Mouse (Mus musculus) neural tube, embryonic 12.5 days (tissue): Measurements from ENCODE around the gene Gm15294. TPM values are rescaled to one million over a fixed set of nuclear protein-coding genes. Genes with fewer than 3 reads are reported as not detected.

Experiments used
- ATAC-seq: fragments of 200-750 bp; cut with Nextera tagmentation; 2 replicates; pipeline ENCODE4 v1.8.0; 2017; ENCODE audit warnings: low read depth, mild to moderate bottlenecking, moderate TSS enrichment, moderate library complexity; ENCODE audit not compliant: low FRiP score
- H3K27ac ChIP-seq: fragments of 300-500 bp; sonication (generic); 2 replicates; pipeline ENCODE4 v1.5.1; 2016
- H3K27me3 ChIP-seq: fragments of 300-500 bp; sonication (generic); replicated peaks from 2 replicates; pipeline ENCODE4 v1.6.1; 2016; ENCODE audit warnings: mild to moderate bottlenecking
- H3K36me3 ChIP-seq: fragments of 300-500 bp; sonication (generic); 2 replicates; pipeline ENCODE4 v1.6.1; 2016; ENCODE audit warnings: mild to moderate bottlenecking
- H3K4me1 ChIP-seq: fragments of 300-500 bp; sonication (generic); 2 replicates; pipeline ENCODE4 v1.6.1; 2016
- H3K4me2 ChIP-seq: fragments of 300-500 bp; sonication (generic); replicated peaks from 2 replicates; pipeline ENCODE4 v1.6.1; 2016; ENCODE audit warnings: mild to moderate bottlenecking
- H3K4me3 ChIP-seq: fragments of 300-500 bp; sonication (generic); 2 replicates; pipeline ENCODE4 v1.5.1; 2016
- H3K9ac ChIP-seq: fragments of 300-500 bp; sonication (generic); 2 replicates; pipeline ENCODE4 v1.6.1; 2016; ENCODE audit warnings: mild to moderate bottlenecking
- H3K9me3 ChIP-seq: fragments of 300-500 bp; sonication (generic); 2 replicates; pipeline ENCODE4 v1.6.1; 2016; ENCODE audit warnings: mild to moderate bottlenecking
- WGBS: fragments of 180-500 bp; shearing (Covaris S2); methylation state at CpG from one replicate; pipeline ENCODE4 v1.1.7; 2016; 5-methylcytosine and 5-hydroxymethylcytosine counted together
- polyA plus RNA-seq: library from polyadenylated mRNA; unstranded; fragments of >200 nt; fragmentation: Nextera tagmentation; extraction: Ambion mirVana; gene quantifications from 2 replicates; pipeline ENCODE4 v1.2.1, GENCODE M21; 2016

Gene Gm15294
- not detected in 2 replicates for polyA plus RNA-seq

- Histone ChIP-seq H3K27ac (no peak within 1 kb of the TSS), H3K9me3 (no peaks in the 10 kb centered on the region), H3K4me1 (no peaks in the 10 kb centered on the region), H3K4me3 (no peak within 1 kb of the TSS), H3K4me2 (no peak within 1 kb of the TSS), H3K27me3 (no peaks in the 10 kb centered on the region), H3K9ac (no peak within 1 kb of the TSS), H3K36me3 (no peaks in the 10 kb centered on the region)
- WGBS, result 94% methylated on average over 4 of the region's 4 CpGs
- ATAC-seq, result no peak
These were observed at the start of gene Gm15294 for GRCm38 (mm10) chrX:141875135-141875534. Gm15294 (minus strand) TSS chrX:141875235.

GRCm38 (mm10) chrX:141884336-141885048 is 9.5 kb upstream of the Gm15294 start:
- no peaks in the 10 kb centered on the region for H3K27me3 ChIP-seq
- 0 out of 2 replicates have a peak, but pooled peaks have one; percentile 50 for ATAC-seq
- H3K4me3 ChIP-seq, result no peak overlapping the region
- no peak overlapping the region for H3K4me2 ChIP-seq
- no peaks in the 10 kb centered on the region for H3K4me1 ChIP-seq
- H3K9ac ChIP-seq, result no peak overlapping the region
- H3K36me3 ChIP-seq, result no peaks in the 10 kb centered on the region
- no peaks in the 10 kb centered on the region for H3K9me3 ChIP-seq
- H3K27ac ChIP-seq, result no peak overlapping the region
- 29% methylated on average over 4 of the region's 4 CpGs for whole genome bisulfite sequencing

- Histone ChIP-seq H3K36me3 (no peaks in the 10 kb centered on the region), H3K9ac (no peak overlapping the region), H3K4me3 (no peak overlapping the region), H3K4me1 (no peaks in the 10 kb centered on the region), H3K4me2 (no peak overlapping the region), H3K27me3 (no peaks in the 10 kb centered on the region), H3K27ac (no peak overlapping the region), H3K9me3 (no peaks in the 10 kb centered on the region)
- WGBS, result 48% methylated on average over 11 of the region's 11 CpGs
- peak; percentile 72; the same call in 1 of the 2 replicates for ATAC-seq
These were observed 1.0 kb downstream of the Gm15294 start for GRCm38 (mm10) chrX:141874024-141874423.

GRCm38 (mm10) chrX:141873597-141873996 is 1.4 kb downstream of the Gm15294 start:
- H3K4me1 ChIP-seq, result no peaks in the 10 kb centered on the region
- ATAC-seq, result no peak
- H3K4me2 ChIP-seq, result no peak overlapping the region
- H3K36me3 ChIP-seq, result no peaks in the 10 kb centered on the region
- WGBS, result 31% methylated on average over 4 of the region's 4 CpGs
- H3K4me3 ChIP-seq, result no peak overlapping the region
- no peaks in the 10 kb centered on the region for H3K27me3 ChIP-seq
- no peaks in the 10 kb centered on the region for H3K9me3 ChIP-seq
- H3K9ac ChIP-seq, result no peak overlapping the region
- no peak overlapping the region for H3K27ac ChIP-seq

- 30% methylated on average over 6 of the region's 6 CpGs for WGBS
- no peaks in the 10 kb centered on the region for H3K4me1 ChIP-seq
- no peaks in the 10 kb centered on the region for H3K27me3 ChIP-seq
- H3K27ac ChIP-seq, result no peak overlapping the region
- H3K9ac ChIP-seq, result no peak overlapping the region
- ATAC-seq, result peak; percentile 82; the same call in 1 of the 2 replicates
- H3K9me3 ChIP-seq, result no peaks in the 10 kb centered on the region
- H3K4me2 ChIP-seq, result no peak overlapping the region
- no peaks in the 10 kb centered on the region for H3K36me3 ChIP-seq
- H3K4me3 ChIP-seq, result no peak overlapping the region
These were observed 19.2 kb downstream of the Gm15294 start for GRCm38 (mm10) chrX:141855684-141856396.

Other genes starting within 250 kb of the Gm15294 start
- gene Irs4, start 150.0 kb downstream of the Gm15294 start, polyA plus RNA-seq, result 0.08 and 0.11 TPM in 2 replicates